Mouse (Mus musculus) embryo, embryonic 9.5 days (tissue): Measurements from ENCODE around the gene Tmem120b.
A peak's percentile ranks its signal among the peaks of the same experiment; 100 is the strongest.

Experiments
- DNase-seq: peaks from one replicate; pipeline ENCODE4 v3.0.0-alpha.2; 2017; ENCODE audit errors: extremely low spot score

Tmem120b gene

GRCm38 (mm10) chr5:123090560-123091306, 22.5 kb downstream of the Tmem120b start:
- DNase-seq = no peak

- DNase-seq = no peak
Measured at GRCm38 (mm10) chr5:123093077-123093633, 24.9 kb downstream of the Tmem120b start.

- DNase-seq = no peak
Measured at GRCm38 (mm10) chr5:123094238-123094991, 26.2 kb downstream of the Tmem120b start.

GRCm38 (mm10) chr5:123096299-123096698, 28.1 kb downstream of the Tmem120b start:
- DNase-seq = no peak

GRCm38 (mm10) chr5:123098487-123098886, 30.3 kb downstream of the Tmem120b start:
- DNase-seq = no peak

GRCm38 (mm10) chr5:123102376-123102775, 34.2 kb downstream of the Tmem120b start:
- no peak for DNase-seq

GRCm38 (mm10) chr5:123103556-123103955, 35.3 kb downstream of the Tmem120b start:
- no peak for DNase-seq

- DNase-seq = no peak
Measured at GRCm38 (mm10) chr5:123104769-123105168, 36.6 kb downstream of the Tmem120b start.

- peak; percentile 43 for DNase-seq
Measured at GRCm38 (mm10) chr5:123109452-123110203, 41.4 kb downstream of the Tmem120b start.

- DNase-seq = no peak
Measured at GRCm38 (mm10) chr5:123110296-123110721, 42.1 kb downstream of the Tmem120b start.

- DNase-seq = no peak
Measured at GRCm38 (mm10) chr5:123114109-123114508, 45.9 kb downstream of the Tmem120b start.

- no peak for DNase-seq
Measured at GRCm38 (mm10) chr5:123114924-123115323, 46.7 kb downstream of the Tmem120b start.

GRCm38 (mm10) chr5:123116080-123116479, 47.9 kb downstream of the Tmem120b start:
- DNase-seq = no peak

- peak; percentile 79 for DNase-seq
Measured at GRCm38 (mm10) chr5:123117257-123117656, 49.0 kb downstream of the Tmem120b start.

- DNase-seq = no peak
Measured at GRCm38 (mm10) chr5:123117773-123118172, 49.6 kb downstream of the Tmem120b start.

- DNase-seq = no peak
Measured at GRCm38 (mm10) chr5:123118826-123119225, 50.6 kb downstream of the Tmem120b start.

- DNase-seq = no peak
Measured at GRCm38 (mm10) chr5:123120624-123121215, 52.5 kb downstream of the Tmem120b start.

GRCm38 (mm10) chr5:123122181-123122580, 54.0 kb downstream of the Tmem120b start:
- DNase-seq = no peak

GRCm38 (mm10) chr5:123125105-123125504, 56.9 kb downstream of the Tmem120b start:
- no peak for DNase-seq

GRCm38 (mm10) chr5:123125638-123126406, 57.6 kb downstream of the Tmem120b start:
- no peak for DNase-seq

GRCm38 (mm10) chr5:123127031-123127430, 58.8 kb downstream of the Tmem120b start:
- no peak for DNase-seq
